Mouse (Mus musculus) thymus, adult 2 months (tissue): ENCODE data around the gene Mmp14. TPM values are rescaled to one million over a fixed set of nuclear protein-coding genes. Genes with fewer than 3 reads are reported as not detected.
A peak's percentile ranks its signal among the peaks of the same experiment; 100 is the strongest.

Experiments
- DNase-seq: peaks from one replicate; pipeline ENCODE4 v3.0.0; 2021
- H3K27ac ChIP-seq: fragments of 200-500 bp; 2 replicates; pipeline ENCODE4 v1.5.1; 2012; ENCODE audit warnings: low read length, control low read depth; ENCODE audit not compliant: control insufficient read depth, insufficient read depth
- H3K27me3 ChIP-seq: fragments of 200-500 bp; 2 replicates; pipeline ENCODE4 v1.6.1; 2012; ENCODE audit warnings: mild to moderate bottlenecking, low read length, moderate library complexity, mixed read lengths; ENCODE audit not compliant: control insufficient read depth, insufficient read depth
- H3K36me3 ChIP-seq: fragments of 200-500 bp; 2 replicates; pipeline ENCODE4 v1.6.1; 2012; ENCODE audit warnings: mild to moderate bottlenecking, low read length, moderate library complexity; ENCODE audit not compliant: control insufficient read depth, insufficient read depth
- H3K4me1 ChIP-seq: fragments of 200-500 bp; replicated peaks from 2 replicates; pipeline ENCODE4 v1.6.1; 2012; ENCODE audit warnings: low read length; ENCODE audit not compliant: control insufficient read depth, insufficient read depth
- H3K4me3 ChIP-seq: fragments of 200-500 bp; 2 replicates; pipeline ENCODE4 v1.5.1; 2012; ENCODE audit warnings: mild to moderate bottlenecking, low read length, control low read depth, moderate library complexity; ENCODE audit not compliant: control insufficient read depth, insufficient read depth
- CTCF ChIP-seq: fragments of 200-500 bp; IDR thresholded peaks from 2 replicates; pipeline ENCODE4 v1.5.1; 2012; ENCODE audit warnings: mild to moderate bottlenecking, control low read depth, low read length, moderate library complexity, borderline replicate concordance; ENCODE audit not compliant: control insufficient read depth, poor library complexity, insufficient read depth; ENCODE audit errors: extremely low read depth
- POLR2A ChIP-seq: fragments of 200-500 bp; IDR thresholded peaks from 2 replicates; pipeline ENCODE4 v1.6.1; 2012; ENCODE audit warnings: mild to moderate bottlenecking, low read length, control low read depth, moderate library complexity; ENCODE audit not compliant: control insufficient read depth, poor library complexity, insufficient read depth; ENCODE audit errors: extremely low read depth
- WGBS: fragments of 180-500 bp; shearing (Covaris S2); methylation state at CpG from one replicate; pipeline ENCODE4 v1.1.7; 2018; 5-methylcytosine and 5-hydroxymethylcytosine counted together
- polyA plus RNA-seq: library from polyadenylated mRNA; depleted of rRNA; stranded (reverse); fragments of >200 nt; gene quantifications from 2 replicates; pipeline ENCODE4 v1.2.3, GENCODE M21; 2012

Mmp14 gene
- polyA plus RNA-seq, 1 experiment = 76.5 TPM

- 21% methylated on average over 23 of the region's 23 CpGs for WGBS
- DNase-seq = no peak
- TF ChIP-seq POLR2A (no peak), CTCF (no peak)
- H3K4me3 ChIP-seq = peak within 1 kb of the TSS; percentile 8; the same call in 1 of the 2 replicates
- no peak within 1 kb of the TSS for H3K27ac ChIP-seq
- no peaks in the 10 kb centered on the region for H3K27me3 ChIP-seq
- no peaks in the 10 kb centered on the region for H3K36me3 ChIP-seq
- peaks cover 37% of the 10 kb centered on the region for H3K4me1 ChIP-seq
Measured at GRCm38 (mm10) chr14:54475941-54476844, 44.8 kb downstream of the Mmp14 start, which contains the start of gene Rem2. Gene Rem2 (plus strand): TSS chr14:54476100.

- DNase-seq = no peak
- WGBS = 89% methylated on average over 15 of the region's 15 CpGs
- Histone ChIP-seq H3K4me3 (no peak overlapping the region), H3K4me1 (peaks cover 44% of the 10 kb centered on the region), H3K27ac (no peak overlapping the region), H3K27me3 (no peaks in the 10 kb centered on the region), H3K36me3 (no peaks in the 10 kb centered on the region)
- no peak for TF ChIP-seq POLR2A
- TF ChIP-seq CTCF = no peak
Measured at GRCm38 (mm10) chr14:54477172-54477909, 45.9 kb downstream of the Mmp14 start.

- Histone ChIP-seq H3K4me1 (peaks cover 44% of the 10 kb centered on the region), H3K27ac (no peak overlapping the region), H3K27me3 (no peaks in the 10 kb centered on the region), H3K36me3 (no peaks in the 10 kb centered on the region), H3K4me3 (peak overlapping the region; percentile 44)
- 11% methylated on average over 40 of the region's 40 CpGs for WGBS
- TF ChIP-seq POLR2A = no peak
- no peak for TF ChIP-seq CTCF
- no peak for DNase-seq
Measured at GRCm38 (mm10) chr14:54479451-54479920, 48.1 kb downstream of the Mmp14 start.

- Histone ChIP-seq H3K36me3 (no peaks in the 10 kb centered on the region), H3K27me3 (no peaks in the 10 kb centered on the region), H3K27ac (peak overlapping the region; percentile 85), H3K4me1 (peaks cover 44% of the 10 kb centered on the region), H3K4me3 (no peak overlapping the region)
- WGBS = 61% methylated on average over 6 of the region's 6 CpGs
- TF ChIP-seq POLR2A (0 out of 2 replicates have a peak, but pooled peaks have one; percentile 17), CTCF (no peak)
- DNase-seq = peak; percentile 42
Measured at GRCm38 (mm10) chr14:54480673-54481072, 49.3 kb downstream of the Mmp14 start.

GRCm38 (mm10) chr14:54481402-54481801 is 50.0 kb downstream of the Mmp14 start:
- peak; percentile 40 for DNase-seq
- TF ChIP-seq CTCF (no peak), POLR2A (0 out of 2 replicates have a peak, but pooled peaks have one; percentile 4)
- H3K4me3 ChIP-seq = no peak overlapping the region
- H3K36me3 ChIP-seq = no peaks in the 10 kb centered on the region
- no peaks in the 10 kb centered on the region for H3K27me3 ChIP-seq
- WGBS = 14% methylated on average over 8 of the region's 8 CpGs
- H3K27ac ChIP-seq = peak overlapping the region; percentile 85
- peaks cover 40% of the 10 kb centered on the region for H3K4me1 ChIP-seq

- DNase-seq = peak; percentile 60
- Histone ChIP-seq H3K4me1 (peaks cover 32% of the 10 kb centered on the region), H3K36me3 (no peaks in the 10 kb centered on the region), H3K27ac (no peak overlapping the region), H3K4me3 (no peak overlapping the region), H3K27me3 (no peaks in the 10 kb centered on the region)
- TF ChIP-seq POLR2A = no peak
- TF ChIP-seq CTCF = peak; percentile 53; the same call in 1 of the 2 replicates
- 78% methylated on average over 9 of the region's 9 CpGs for WGBS
Measured at GRCm38 (mm10) chr14:54482498-54482897, 51.1 kb downstream of the Mmp14 start.
